Mouse (Mus musculus) forebrain, embryonic 10.5 days (tissue): ENCODE data around the gene Serpinf1. TPM values are rescaled to one million over a fixed set of nuclear protein-coding genes. Genes with fewer than 3 reads are reported as not detected.
A peak's percentile ranks its signal among the peaks of the same experiment; 100 is the strongest.

Experiments
- DNase-seq: peaks from one replicate; pipeline ENCODE4 v3.0.0-alpha.2; 2017; ENCODE audit warnings: low spot score; ENCODE audit errors: extremely low spot score
- H3K27ac ChIP-seq: fragments of 300-500 bp; sonication (generic); 2 replicates; pipeline ENCODE4 v1.5.1; 2016; ENCODE audit warnings: mild to moderate bottlenecking
- H3K27me3 ChIP-seq: fragments of 300-500 bp; sonication (generic); 2 replicates; pipeline ENCODE4 v1.6.1; 2016; ENCODE audit warnings: mild to moderate bottlenecking; ENCODE audit not compliant: poor library complexity, severe bottlenecking
- H3K36me3 ChIP-seq: fragments of 300-500 bp; sonication (generic); replicated peaks from 2 replicates; pipeline ENCODE4 v1.6.1; 2016; ENCODE audit warnings: mild to moderate bottlenecking, moderate library complexity
- H3K4me1 ChIP-seq: fragments of 300-500 bp; sonication (generic); 2 replicates; pipeline ENCODE4 v1.6.1; 2016
- H3K4me3 ChIP-seq: fragments of 300-500 bp; sonication (generic); 2 replicates; pipeline ENCODE4 v1.5.1; 2016; ENCODE audit warnings: mild to moderate bottlenecking, moderate library complexity
- H3K9me3 ChIP-seq: fragments of 300-500 bp; sonication (generic); 2 replicates; pipeline ENCODE4 v1.6.1; 2016; ENCODE audit warnings: mild to moderate bottlenecking, moderate library complexity
- WGBS: fragments of 180-500 bp; shearing (Covaris S2); methylation state at CpG from one replicate; pipeline ENCODE4 v1.1.7; 2016; 5-methylcytosine and 5-hydroxymethylcytosine counted together
- polyA plus RNA-seq: library from polyadenylated mRNA; unstranded; fragments of >200 nt; fragmentation: Nextera tagmentation; extraction: Ambion mirVana; gene quantifications from 2 replicates; pipeline ENCODE4 v1.2.1, GENCODE M21; 2016

The Serpinf1 gene
- polyA plus RNA-seq, 1 experiment from 2014 or later: 108 TPM

- Histone ChIP-seq H3K9me3 (peaks cover 7% of the 10 kb centered on the region; the same call in 1 of the 2 replicates), H3K4me3 (no peak overlapping the region), H3K27me3 (no peaks in the 10 kb centered on the region), H3K36me3 (no peaks in the 10 kb centered on the region), H3K27ac (no peak overlapping the region), H3K4me1 (no peaks in the 10 kb centered on the region)
- WGBS: 87% methylated on average over 5 of the region's 5 CpGs
- no peak for DNase-seq
Observed at GRCm38 (mm10) chr11:75434138-75434537, 11.6 kb upstream of the Serpinf1 start.

- Histone ChIP-seq H3K4me1 (no peaks in the 10 kb centered on the region), H3K36me3 (no peaks in the 10 kb centered on the region), H3K9me3 (peaks cover 7% of the 10 kb centered on the region; the same call in 1 of the 2 replicates), H3K4me3 (no peak overlapping the region), H3K27ac (no peak overlapping the region), H3K27me3 (no peaks in the 10 kb centered on the region)
- 87% methylated on average over 11 of the region's 11 CpGs for WGBS
- no peak for DNase-seq
Observed at GRCm38 (mm10) chr11:75431307-75431706, 8.8 kb upstream of the Serpinf1 start.

- no peaks in the 10 kb centered on the region for H3K27me3 ChIP-seq
- H3K9me3 ChIP-seq: peaks cover 5% of the 10 kb centered on the region; the same call in 1 of the 2 replicates
- no peak for DNase-seq
- H3K27ac ChIP-seq: no peak overlapping the region
- H3K36me3 ChIP-seq: no peaks in the 10 kb centered on the region
- 92% methylated on average over 9 of the region's 9 CpGs for WGBS
- H3K4me1 ChIP-seq: no peaks in the 10 kb centered on the region
- no peak overlapping the region for H3K4me3 ChIP-seq
Observed at GRCm38 (mm10) chr11:75429019-75429705, 6.7 kb upstream of the Serpinf1 start.

GRCm38 (mm10) chr11:75424459-75424858 lies 2.0 kb upstream of the Serpinf1 start:
- 96% methylated on average over 3 of the region's 3 CpGs for WGBS
- Histone ChIP-seq H3K27me3 (no peaks in the 10 kb centered on the region), H3K27ac (no peak overlapping the region), H3K9me3 (no peaks in the 10 kb centered on the region), H3K4me1 (peaks cover 31% of the 10 kb centered on the region), H3K36me3 (no peaks in the 10 kb centered on the region), H3K4me3 (no peak overlapping the region)
- DNase-seq: no peak

- Histone ChIP-seq H3K27me3 (no peaks in the 10 kb centered on the region), H3K9me3 (no peaks in the 10 kb centered on the region), H3K27ac (no peak overlapping the region), H3K4me1 (peaks cover 31% of the 10 kb centered on the region), H3K4me3 (no peak overlapping the region), H3K36me3 (no peaks in the 10 kb centered on the region)
- no peak for DNase-seq
- 93% methylated on average over 9 of the region's 9 CpGs for WGBS
Observed at GRCm38 (mm10) chr11:75424033-75424432, 1.5 kb upstream of the Serpinf1 start.

GRCm38 (mm10) chr11:75423091-75423490 lies 590 bp upstream of the Serpinf1 start:
- 91% methylated on average over 3 of the region's 3 CpGs for WGBS
- peak overlapping the region; percentile 83; the same call in 1 of the 2 replicates for H3K27ac ChIP-seq
- no peak overlapping the region for H3K4me3 ChIP-seq
- H3K27me3 ChIP-seq: no peaks in the 10 kb centered on the region
- no peaks in the 10 kb centered on the region for H3K9me3 ChIP-seq
- H3K4me1 ChIP-seq: peaks cover 31% of the 10 kb centered on the region
- no peaks in the 10 kb centered on the region; the same call in 1 of the 2 replicates for H3K36me3 ChIP-seq
- DNase-seq: no peak

- peak overlapping the region; percentile 83 for H3K27ac ChIP-seq
- peaks cover 4% of the 10 kb centered on the region; the same call in 1 of the 2 replicates for H3K36me3 ChIP-seq
- peak; percentile 35 for DNase-seq
- no peaks in the 10 kb centered on the region for H3K9me3 ChIP-seq
- no peaks in the 10 kb centered on the region for H3K27me3 ChIP-seq
- H3K4me3 ChIP-seq: peak overlapping the region; percentile 49
- H3K4me1 ChIP-seq: peaks cover 31% of the 10 kb centered on the region
- WGBS: 42% methylated on average over 6 of the region's 6 CpGs
Observed at GRCm38 (mm10) chr11:75421375-75422012, 1.0 kb downstream of the Serpinf1 start.

GRCm38 (mm10) chr11:75420810-75421374 lies 1.6 kb downstream of the Serpinf1 start:
- peaks cover 31% of the 10 kb centered on the region for H3K4me1 ChIP-seq
- peak overlapping the region; percentile 49 for H3K4me3 ChIP-seq
- no peaks in the 10 kb centered on the region for H3K9me3 ChIP-seq
- DNase-seq: no peak
- WGBS: 60% methylated on average over 5 of the region's 5 CpGs
- H3K27ac ChIP-seq: peak overlapping the region; percentile 83
- H3K27me3 ChIP-seq: no peaks in the 10 kb centered on the region
- peaks cover 10% of the 10 kb centered on the region for H3K36me3 ChIP-seq

- Histone ChIP-seq H3K9me3 (no peaks in the 10 kb centered on the region), H3K4me3 (no peak overlapping the region), H3K36me3 (peaks cover 18% of the 10 kb centered on the region), H3K27ac (peak overlapping the region; percentile 83; the same call in 1 of the 2 replicates), H3K27me3 (no peaks in the 10 kb centered on the region), H3K4me1 (peaks cover 31% of the 10 kb centered on the region)
- no peak for DNase-seq
- 82% methylated on average over 7 of the region's 7 CpGs for WGBS
Observed at GRCm38 (mm10) chr11:75420037-75420436, 2.5 kb downstream of the Serpinf1 start.

GRCm38 (mm10) chr11:75415994-75416393 lies 6.5 kb downstream of the Serpinf1 start:
- Histone ChIP-seq H3K27me3 (no peaks in the 10 kb centered on the region), H3K9me3 (no peaks in the 10 kb centered on the region), H3K27ac (peak overlapping the region; percentile 32), H3K4me1 (peaks cover 16% of the 10 kb centered on the region), H3K4me3 (no peak overlapping the region), H3K36me3 (peaks cover 36% of the 10 kb centered on the region)
- WGBS: 92% methylated on average over 13 of the region's 13 CpGs
- no peak for DNase-seq

- H3K27ac ChIP-seq: no peak overlapping the region
- 71% methylated on average over 7 of the region's 7 CpGs for WGBS
- no peak for DNase-seq
- no peaks in the 10 kb centered on the region for H3K27me3 ChIP-seq
- H3K4me1 ChIP-seq: peaks cover 7% of the 10 kb centered on the region
- peaks cover 44% of the 10 kb centered on the region for H3K36me3 ChIP-seq
- no peak overlapping the region for H3K4me3 ChIP-seq
- H3K9me3 ChIP-seq: no peaks in the 10 kb centered on the region
Observed at GRCm38 (mm10) chr11:75415096-75415495, 7.4 kb downstream of the Serpinf1 start.

- WGBS: 95% methylated on average over 7 of the region's 7 CpGs
- peaks cover 46% of the 10 kb centered on the region for H3K36me3 ChIP-seq
Observed at GRCm38 (mm10) chr11:75410591-75410990, 11.9 kb downstream of the Serpinf1 start.

More at GRCm38 (mm10) chr11:75410591-75410990, 11.9 kb downstream of the Serpinf1 start:
- no peak overlapping the region for H3K27ac ChIP-seq
- DNase-seq: no peak
- no peak overlapping the region for H3K4me3 ChIP-seq
- H3K27me3 ChIP-seq: no peaks in the 10 kb centered on the region
- no peaks in the 10 kb centered on the region for H3K9me3 ChIP-seq
- H3K4me1 ChIP-seq: peaks cover 4% of the 10 kb centered on the region; the same call in 1 of the 2 replicates
